Mouse (Mus musculus): Measurements from ENCODE around the gene Vmn2r23. TPM values are rescaled to one million over a fixed set of nuclear protein-coding genes. Genes with fewer than 3 reads are reported as not detected.
"Not testable (repeated sequence)": the region's sequence is repeated elsewhere in the genome, so short reads cannot be mapped to it uniquely, and the experiment has no call there.

The Vmn2r23 gene
- total RNA-seq (2014; fragmentation: Nextera tagmentation) (not detected in 2 replicates), total RNA-seq (2017) (not detected in 2 replicates)

GRCm38 (mm10) chr6:123702370-123702769, at the start of gene Vmn2r23:
Gene Vmn2r23, plus strand, starts transcription at chr6:123702670.
- ATAC-seq (replicated peaks; ENCODE audit: low FRiP score, low TSS enrichment, poor library complexity, severe bottlenecking) = no peak

- ATAC-seq (replicated peaks; ENCODE audit: low FRiP score, low TSS enrichment, poor library complexity, severe bottlenecking) = peak; percentile 57
Measured at GRCm38 (mm10) chr6:123657040-123657439, 45.4 kb upstream of the Vmn2r23 start.

- ATAC-seq (replicated peaks; ENCODE audit: low FRiP score, low TSS enrichment, poor library complexity, severe bottlenecking) = not testable (repeated sequence)
Measured at GRCm38 (mm10) chr6:123696639-123697038, 5.8 kb upstream of the Vmn2r23 start.

GRCm38 (mm10) chr6:123697213-123697612, 5.3 kb upstream of the Vmn2r23 start:
- ATAC-seq (replicated peaks; ENCODE audit: low FRiP score, low TSS enrichment, poor library complexity, severe bottlenecking) = no peak

DNA sequence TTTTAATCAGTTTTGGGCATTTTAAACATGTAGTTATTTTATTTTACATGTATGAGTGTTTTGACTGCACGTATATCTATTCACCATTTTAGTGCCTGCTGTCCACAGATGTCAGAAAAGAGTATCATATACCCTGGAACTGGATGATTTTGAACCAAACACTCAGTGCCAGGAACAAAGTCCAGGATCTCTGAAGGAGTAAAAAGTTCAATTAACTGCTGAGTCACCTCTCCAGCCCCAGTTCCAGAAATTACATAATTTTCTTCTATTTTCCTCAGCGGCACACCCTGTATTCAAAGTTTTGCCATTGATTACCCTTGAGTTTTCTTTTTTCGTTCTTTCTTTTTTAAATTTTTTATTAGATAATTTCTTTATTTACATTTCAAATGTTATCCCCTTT, 67.6 kb downstream of the Vmn2r23 start:
- ATAC-seq (replicated peaks; ENCODE audit: low FRiP score, low TSS enrichment, poor library complexity, severe bottlenecking) = no peak

GRCm38 (mm10) chr6:123778579-123778978, 76.1 kb downstream of the Vmn2r23 start, which contains the start of gene Vmn2r24:
Gene Vmn2r24, plus strand, starts transcription at chr6:123778879.
- ATAC-seq (replicated peaks; ENCODE audit: low FRiP score, low TSS enrichment, poor library complexity, severe bottlenecking) = no peak

- no peak for ATAC-seq (replicated peaks; ENCODE audit: low FRiP score, low TSS enrichment, poor library complexity, severe bottlenecking)
Measured at GRCm38 (mm10) chr6:123784857-123785256, 82.4 kb downstream of the Vmn2r23 start.

DNA sequence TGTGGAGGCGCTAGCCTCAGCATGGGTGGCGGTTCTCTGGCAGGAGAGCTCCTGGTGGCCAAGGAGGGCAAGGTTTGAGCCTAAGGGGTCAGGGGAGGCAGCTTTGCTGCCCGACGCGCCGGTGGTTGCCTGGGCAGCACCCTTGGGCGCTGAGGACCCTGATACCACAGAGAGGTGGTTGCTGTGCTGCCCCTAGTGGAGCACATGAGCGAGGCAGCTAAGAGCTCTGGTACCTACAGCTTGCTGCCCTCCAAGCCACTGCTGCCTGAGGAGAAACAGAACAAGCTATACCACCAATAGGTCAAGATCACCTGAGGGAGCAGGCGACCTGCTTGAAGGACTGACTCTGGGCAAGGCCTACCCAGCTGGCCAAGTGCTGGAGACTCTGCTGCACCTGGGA, 91.3 kb downstream of the Vmn2r23 start:
- ATAC-seq (replicated peaks; ENCODE audit: low FRiP score, low TSS enrichment, poor library complexity, severe bottlenecking) = 0 out of 2 replicates have a peak, but pooled peaks have one; percentile 44

Other genes with a start within 250 kb of the Vmn2r23 start
- not detected in 2 replicates for gene Vmn2r21, start 169.3 kb upstream of the Vmn2r23 start, total RNA-seq (2014; fragmentation: Nextera tagmentation)
- gene Vmn2r21, start 169.3 kb upstream of the Vmn2r23 start, total RNA-seq (2017) = not detected in 2 replicates
- gene Vmn2r22, start 51.9 kb upstream of the Vmn2r23 start, total RNA-seq (2014; fragmentation: Nextera tagmentation) = not detected in 2 replicates
- not detected in 2 replicates for gene Vmn2r22, start 51.9 kb upstream of the Vmn2r23 start, total RNA-seq (2017)
- gene Vmn2r24, start 76.2 kb downstream of the Vmn2r23 start, total RNA-seq (2014; fragmentation: Nextera tagmentation) = not detected in 2 replicates
- gene Vmn2r24, start 76.2 kb downstream of the Vmn2r23 start, total RNA-seq (2017) = not detected in 2 replicates
- not detected in 2 replicates for gene Vmn2r25, start 150.8 kb downstream of the Vmn2r23 start, total RNA-seq (2014; fragmentation: Nextera tagmentation)
- gene Vmn2r25, start 150.8 kb downstream of the Vmn2r23 start, total RNA-seq (2017) = not detected in 2 replicates